Mouse (Mus musculus) neural tube, embryonic 12.5 days (tissue): ENCODE data around the gene 1700028K03Rik. TPM values are rescaled to one million over a fixed set of nuclear protein-coding genes. Genes with fewer than 3 reads are reported as not detected.

Experiments used
- ATAC-seq: fragments of 200-750 bp; cut with Nextera tagmentation; 2 replicates; pipeline ENCODE4 v1.8.0; 2017; ENCODE audit warnings: low read depth, mild to moderate bottlenecking, moderate TSS enrichment, moderate library complexity; ENCODE audit not compliant: low FRiP score
- H3K27ac ChIP-seq: fragments of 300-500 bp; sonication (generic); 2 replicates; pipeline ENCODE4 v1.5.1; 2016
- H3K27me3 ChIP-seq: fragments of 300-500 bp; sonication (generic); replicated peaks from 2 replicates; pipeline ENCODE4 v1.6.1; 2016; ENCODE audit warnings: mild to moderate bottlenecking
- H3K36me3 ChIP-seq: fragments of 300-500 bp; sonication (generic); 2 replicates; pipeline ENCODE4 v1.6.1; 2016; ENCODE audit warnings: mild to moderate bottlenecking
- H3K4me1 ChIP-seq: fragments of 300-500 bp; sonication (generic); 2 replicates; pipeline ENCODE4 v1.6.1; 2016
- H3K4me2 ChIP-seq: fragments of 300-500 bp; sonication (generic); replicated peaks from 2 replicates; pipeline ENCODE4 v1.6.1; 2016; ENCODE audit warnings: mild to moderate bottlenecking
- H3K4me3 ChIP-seq: fragments of 300-500 bp; sonication (generic); 2 replicates; pipeline ENCODE4 v1.5.1; 2016
- H3K9ac ChIP-seq: fragments of 300-500 bp; sonication (generic); 2 replicates; pipeline ENCODE4 v1.6.1; 2016; ENCODE audit warnings: mild to moderate bottlenecking
- H3K9me3 ChIP-seq: fragments of 300-500 bp; sonication (generic); 2 replicates; pipeline ENCODE4 v1.6.1; 2016; ENCODE audit warnings: mild to moderate bottlenecking
- WGBS: fragments of 180-500 bp; shearing (Covaris S2); methylation state at CpG from one replicate; pipeline ENCODE4 v1.1.7; 2016; 5-methylcytosine and 5-hydroxymethylcytosine counted together
- polyA plus RNA-seq: library from polyadenylated mRNA; unstranded; fragments of >200 nt; fragmentation: Nextera tagmentation; extraction: Ambion mirVana; gene quantifications from 2 replicates; pipeline ENCODE4 v1.2.1, GENCODE M21; 2016

The 1700028K03Rik gene
- polyA plus RNA-seq, 1 experiment from 2014 or later: 0.13 TPM

- H3K9ac ChIP-seq: no peak overlapping the region
- no peak for ATAC-seq
- H3K27me3 ChIP-seq: no peaks in the 10 kb centered on the region
- H3K9me3 ChIP-seq: no peaks in the 10 kb centered on the region
- H3K4me3 ChIP-seq: no peak overlapping the region
- no peaks in the 10 kb centered on the region for H3K4me1 ChIP-seq
- 64% methylated on average over 2 of the region's 2 CpGs for WGBS
- no peak overlapping the region for H3K27ac ChIP-seq
- H3K4me2 ChIP-seq: no peak overlapping the region
- H3K36me3 ChIP-seq: peaks cover 5% of the 10 kb centered on the region; the same call in 1 of the 2 replicates
These were observed 23.2 kb upstream of the 1700028K03Rik start for GRCm38 (mm10) chr5:107511326-107511725.

GRCm38 (mm10) chr5:107513583-107513982, 20.9 kb upstream of the 1700028K03Rik start:
- Histone ChIP-seq H3K27me3 (no peaks in the 10 kb centered on the region), H3K27ac (no peak overlapping the region), H3K4me1 (no peaks in the 10 kb centered on the region), H3K4me3 (no peak overlapping the region), H3K9ac (no peak overlapping the region), H3K36me3 (no peaks in the 10 kb centered on the region), H3K9me3 (no peaks in the 10 kb centered on the region), H3K4me2 (no peak overlapping the region)
- WGBS: 56% methylated on average over 7 of the region's 7 CpGs
- no peak for ATAC-seq

- H3K36me3 ChIP-seq: no peaks in the 10 kb centered on the region
- H3K9ac ChIP-seq: no peak overlapping the region
- no peak overlapping the region for H3K27ac ChIP-seq
- H3K4me3 ChIP-seq: no peak overlapping the region
- ATAC-seq: no peak
- no peaks in the 10 kb centered on the region for H3K4me1 ChIP-seq
- no peaks in the 10 kb centered on the region for H3K27me3 ChIP-seq
- H3K9me3 ChIP-seq: no peaks in the 10 kb centered on the region
- H3K4me2 ChIP-seq: no peak overlapping the region
- 94% methylated on average over 3 of the region's 3 CpGs for WGBS
These were observed 19.1 kb upstream of the 1700028K03Rik start for GRCm38 (mm10) chr5:107515453-107515852.

- Histone ChIP-seq H3K27me3 (no peaks in the 10 kb centered on the region), H3K4me2 (no peak overlapping the region), H3K27ac (no peak overlapping the region), H3K36me3 (no peaks in the 10 kb centered on the region), H3K4me1 (no peaks in the 10 kb centered on the region), H3K9me3 (no peaks in the 10 kb centered on the region), H3K4me3 (no peak overlapping the region), H3K9ac (no peak overlapping the region)
- ATAC-seq: no peak
- WGBS: 95% methylated on average over 1 of the region's 1 CpGs
These were observed 18.4 kb upstream of the 1700028K03Rik start for GRCm38 (mm10) chr5:107516087-107516486.

- Histone ChIP-seq H3K4me1 (no peaks in the 10 kb centered on the region), H3K27me3 (no peaks in the 10 kb centered on the region), H3K4me3 (no peak overlapping the region), H3K9ac (no peak overlapping the region), H3K27ac (no peak overlapping the region), H3K36me3 (no peaks in the 10 kb centered on the region), H3K9me3 (no peaks in the 10 kb centered on the region), H3K4me2 (no peak overlapping the region)
- no peak for ATAC-seq
- 92% methylated on average over 4 of the region's 4 CpGs for WGBS
These were observed 15.9 kb upstream of the 1700028K03Rik start for GRCm38 (mm10) chr5:107518602-107519001.

GRCm38 (mm10) chr5:107521386-107521785, 13.1 kb upstream of the 1700028K03Rik start:
- H3K4me1 ChIP-seq: no peaks in the 10 kb centered on the region
- no peak overlapping the region for H3K4me3 ChIP-seq
- no peak for ATAC-seq
- H3K36me3 ChIP-seq: no peaks in the 10 kb centered on the region
- H3K27me3 ChIP-seq: no peaks in the 10 kb centered on the region
- no peak overlapping the region for H3K27ac ChIP-seq
- H3K9me3 ChIP-seq: no peaks in the 10 kb centered on the region
- no peak overlapping the region for H3K9ac ChIP-seq
- no peak overlapping the region for H3K4me2 ChIP-seq
- WGBS: 92% methylated on average over 6 of the region's 6 CpGs

- ATAC-seq: no peak
- Histone ChIP-seq H3K27ac (no peak overlapping the region), H3K4me2 (no peak overlapping the region), H3K4me3 (no peak overlapping the region), H3K9ac (no peak overlapping the region), H3K9me3 (no peaks in the 10 kb centered on the region), H3K36me3 (no peaks in the 10 kb centered on the region), H3K27me3 (no peaks in the 10 kb centered on the region), H3K4me1 (no peaks in the 10 kb centered on the region)
- 85% methylated on average over 7 of the region's 7 CpGs for WGBS
These were observed 12.6 kb upstream of the 1700028K03Rik start for GRCm38 (mm10) chr5:107521897-107522296.

GRCm38 (mm10) chr5:107524281-107524680, 10.2 kb upstream of the 1700028K03Rik start:
- no peaks in the 10 kb centered on the region for H3K9me3 ChIP-seq
- 84% methylated on average over 10 of the region's 10 CpGs for WGBS
- H3K9ac ChIP-seq: no peak overlapping the region
- no peak for ATAC-seq
- no peaks in the 10 kb centered on the region for H3K27me3 ChIP-seq
- H3K36me3 ChIP-seq: no peaks in the 10 kb centered on the region
- H3K4me1 ChIP-seq: no peaks in the 10 kb centered on the region
- H3K4me3 ChIP-seq: no peak overlapping the region
- H3K4me2 ChIP-seq: no peak overlapping the region
- no peak overlapping the region for H3K27ac ChIP-seq

- ATAC-seq: no peak
- H3K4me1 ChIP-seq: no peaks in the 10 kb centered on the region
- WGBS: 93% methylated on average over 3 of the region's 3 CpGs
These were observed 5.7 kb upstream of the 1700028K03Rik start for GRCm38 (mm10) chr5:107528856-107529255.

GRCm38 (mm10) chr5:107533590-107533989, 919 bp upstream of the 1700028K03Rik start:
- no peak overlapping the region for H3K4me2 ChIP-seq
- no peaks in the 10 kb centered on the region for H3K9me3 ChIP-seq
- H3K27me3 ChIP-seq: no peaks in the 10 kb centered on the region
- ATAC-seq: no peak
- no peak overlapping the region for H3K9ac ChIP-seq
- H3K27ac ChIP-seq: no peak overlapping the region
- H3K36me3 ChIP-seq: no peaks in the 10 kb centered on the region
- no peaks in the 10 kb centered on the region for H3K4me1 ChIP-seq
- 74% methylated on average over 2 of the region's 2 CpGs for WGBS
- no peak overlapping the region for H3K4me3 ChIP-seq

More at GRCm38 (mm10) chr5:107528856-107529255, 5.7 kb upstream of the 1700028K03Rik start:
- Histone ChIP-seq H3K9me3 (no peaks in the 10 kb centered on the region), H3K36me3 (no peaks in the 10 kb centered on the region), H3K9ac (no peak overlapping the region), H3K27me3 (no peaks in the 10 kb centered on the region), H3K4me2 (no peak overlapping the region), H3K27ac (no peak overlapping the region), H3K4me3 (no peak overlapping the region)

GRCm38 (mm10) chr5:107541696-107542095, 7.2 kb downstream of the 1700028K03Rik start:
- no peaks in the 10 kb centered on the region for H3K27me3 ChIP-seq
- 36% methylated on average over 7 of the region's 7 CpGs for WGBS
- H3K9me3 ChIP-seq: no peaks in the 10 kb centered on the region
- no peak for ATAC-seq
- H3K36me3 ChIP-seq: no peaks in the 10 kb centered on the region
- no peaks in the 10 kb centered on the region for H3K4me1 ChIP-seq
- H3K9ac ChIP-seq: no peak overlapping the region
- H3K27ac ChIP-seq: no peak overlapping the region
- no peak overlapping the region for H3K4me3 ChIP-seq
- H3K4me2 ChIP-seq: no peak overlapping the region

GRCm38 (mm10) chr5:107545927-107546326, 11.4 kb downstream of the 1700028K03Rik start:
- H3K9me3 ChIP-seq: no peaks in the 10 kb centered on the region
- no peak overlapping the region for H3K27ac ChIP-seq
- WGBS: 82% methylated on average over 4 of the region's 4 CpGs
- H3K27me3 ChIP-seq: no peaks in the 10 kb centered on the region
- no peak for ATAC-seq
- no peak overlapping the region for H3K4me3 ChIP-seq
- no peak overlapping the region for H3K9ac ChIP-seq
- 0 out of 2 replicates have a peak, but pooled peaks cover 3% of the 10 kb centered on the region for H3K36me3 ChIP-seq
- no peaks in the 10 kb centered on the region for H3K4me1 ChIP-seq
- no peak overlapping the region for H3K4me2 ChIP-seq

- H3K4me1 ChIP-seq: no peaks in the 10 kb centered on the region
- 88% methylated on average over 3 of the region's 3 CpGs for WGBS
- no peak overlapping the region for H3K4me2 ChIP-seq
- no peak overlapping the region for H3K4me3 ChIP-seq
- H3K9ac ChIP-seq: no peak overlapping the region
- no peak for ATAC-seq
- no peak overlapping the region for H3K27ac ChIP-seq
- peaks cover 10% of the 10 kb centered on the region for H3K36me3 ChIP-seq
- no peaks in the 10 kb centered on the region for H3K27me3 ChIP-seq
- no peaks in the 10 kb centered on the region for H3K9me3 ChIP-seq
These were observed 13.4 kb downstream of the 1700028K03Rik start for GRCm38 (mm10) chr5:107547955-107548354.
